Mouse (Mus musculus): Measurements from ENCODE around the gene Klk8. TPM values are rescaled to one million over a fixed set of nuclear protein-coding genes. Genes with fewer than 3 reads are reported as not detected.

Klk8 gene
- total RNA-seq, 2 experiments from 2014 or later: 1.1 to 1.3 TPM

DNA sequence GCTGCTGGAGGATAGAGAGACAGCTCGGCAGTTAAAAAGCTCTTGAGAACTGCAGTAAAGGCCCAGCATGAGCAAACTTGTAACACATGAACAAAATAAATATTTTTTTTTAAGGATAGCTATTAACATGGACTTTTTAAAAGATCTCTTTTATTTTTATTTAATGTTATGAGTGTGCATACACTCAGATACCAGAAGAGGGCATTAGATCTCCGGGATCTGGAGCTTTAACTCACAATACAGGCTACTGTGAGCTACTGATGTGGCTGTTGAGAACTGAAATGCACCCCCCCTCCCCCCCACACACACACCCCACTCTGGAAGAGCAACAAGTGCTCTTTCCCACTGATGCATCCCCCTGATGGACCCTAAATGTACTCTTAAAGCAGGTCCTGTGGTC, 8.1 kb upstream of the Klk8 start:
- no peak for DNase-seq (ENCODE audit: low spot score)

DNA sequence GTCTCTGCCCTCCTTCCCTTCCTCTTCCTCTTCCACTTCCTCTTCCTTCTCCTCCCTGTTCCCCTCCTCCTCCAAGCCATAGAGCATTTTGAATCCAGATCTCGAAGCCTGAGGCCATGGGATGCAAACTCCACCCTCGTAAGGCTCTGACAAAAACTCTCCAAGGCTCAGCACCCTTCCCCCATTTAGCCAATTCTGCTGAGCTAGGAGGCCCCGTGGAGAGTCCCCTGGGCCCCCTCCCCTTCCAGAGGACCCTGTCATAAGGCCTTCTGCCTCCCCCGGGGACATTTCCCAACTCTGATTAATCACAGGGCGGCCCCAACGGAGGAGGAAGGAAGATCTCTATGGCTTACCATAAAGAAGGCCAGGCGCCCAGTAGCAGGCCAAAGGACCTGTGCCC, 5.8 kb upstream of the Klk8 start, which contains the start of gene Klk9:
TSS of gene Klk9 (plus strand) at position 301 of the 400 bp plus-strand sequence.
- no peak for DNase-seq (ENCODE audit: low spot score)

DNA sequence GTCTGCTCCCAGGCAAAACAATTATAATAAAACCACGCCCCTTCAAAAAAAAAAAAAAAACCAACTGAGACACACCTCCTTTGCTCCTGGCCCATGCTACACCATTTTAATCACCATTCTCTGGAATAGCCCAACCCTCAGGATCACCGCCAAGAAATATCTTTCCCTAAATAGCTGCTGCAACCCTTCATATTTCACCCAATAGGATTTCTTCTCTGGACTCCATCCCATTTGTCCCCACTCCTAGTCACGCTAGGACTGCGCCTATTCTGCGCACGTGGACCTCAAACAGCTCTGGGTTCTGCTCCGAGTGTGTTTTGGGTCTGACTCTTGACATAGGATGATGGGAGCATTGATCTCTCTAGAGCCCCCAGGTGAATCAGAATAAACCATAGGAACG, 1.0 kb upstream of the Klk8 start:
- no peak for DNase-seq (ENCODE audit: low spot score)

DNA sequence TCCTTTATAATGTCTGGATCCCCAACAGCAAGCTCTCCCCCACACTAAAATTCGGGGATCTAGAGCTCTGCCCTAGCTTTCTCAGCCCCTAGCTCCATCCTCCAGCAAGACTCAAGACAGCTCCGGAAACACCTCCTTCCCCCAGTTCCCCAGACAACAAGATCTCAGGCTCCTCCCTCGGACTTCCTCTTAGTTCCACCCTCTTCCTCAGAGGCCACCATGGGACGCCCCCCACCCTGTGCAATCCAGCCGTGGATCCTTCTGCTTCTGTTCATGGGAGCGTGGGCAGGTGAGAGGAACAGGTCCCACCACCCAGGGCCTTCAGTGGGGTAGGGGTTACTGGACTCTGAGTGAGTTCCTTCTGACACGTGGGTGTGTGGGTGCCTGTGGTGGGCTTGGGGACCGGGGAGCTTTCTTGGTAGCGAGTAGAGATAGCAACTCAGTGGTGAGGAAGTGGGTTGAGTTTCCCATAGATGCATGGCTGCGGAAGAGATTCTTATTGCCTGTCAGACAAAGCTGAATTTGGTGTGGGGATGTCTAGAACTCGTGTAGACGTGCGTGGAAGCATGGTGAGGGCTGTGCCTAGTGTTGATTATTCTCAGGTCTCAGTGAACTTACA, 576 bp downstream of the Klk8 start:
- no peak for DNase-seq (ENCODE audit: low spot score)

DNA sequence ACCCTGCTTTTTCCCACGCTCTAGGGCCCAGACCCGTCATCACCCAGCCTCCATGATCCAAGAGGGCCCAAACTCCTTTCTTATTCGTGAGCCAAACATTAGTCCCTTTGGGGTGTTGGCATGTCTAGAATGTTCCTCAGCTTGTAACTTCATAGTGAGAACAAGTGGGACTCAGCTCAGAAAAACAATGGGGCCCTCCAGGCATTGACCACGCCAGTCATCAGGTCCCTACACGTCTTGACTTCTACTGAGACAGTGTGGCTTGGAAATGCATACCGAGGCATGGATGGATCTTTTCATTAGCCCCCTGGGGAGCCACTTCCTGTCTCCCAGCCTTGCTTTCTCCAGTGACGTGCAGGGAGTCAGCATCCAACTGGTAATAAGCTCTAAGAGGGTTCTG, 2.5 kb downstream of the Klk8 start:
- no peak for DNase-seq (ENCODE audit: low spot score)

DNA sequence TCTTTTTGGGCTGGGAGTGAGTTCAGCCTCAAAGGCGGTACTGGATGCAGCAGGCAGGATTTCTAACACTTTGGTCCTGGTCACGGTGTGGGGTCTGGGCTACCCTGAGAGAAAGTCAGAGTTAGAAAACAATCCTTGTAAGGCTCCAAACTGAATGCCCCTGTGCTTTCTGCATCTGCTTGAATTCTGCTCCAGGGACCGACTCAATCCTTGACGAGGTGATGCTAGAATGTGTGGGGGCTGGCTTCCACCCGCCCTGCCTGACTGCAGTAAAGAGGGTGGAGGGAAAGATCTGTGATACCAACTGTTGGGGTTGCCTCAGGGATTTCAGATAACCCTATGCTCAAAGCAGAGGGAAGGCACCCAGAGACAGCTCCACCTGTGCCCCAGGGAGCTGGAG, 13.6 kb downstream of the Klk8 start, which contains the start of gene Klk7:
TSS of gene Klk7 (plus strand) at position 301 of the 400 bp plus-strand sequence.
- no peak for DNase-seq (ENCODE audit: low spot score)

DNA sequence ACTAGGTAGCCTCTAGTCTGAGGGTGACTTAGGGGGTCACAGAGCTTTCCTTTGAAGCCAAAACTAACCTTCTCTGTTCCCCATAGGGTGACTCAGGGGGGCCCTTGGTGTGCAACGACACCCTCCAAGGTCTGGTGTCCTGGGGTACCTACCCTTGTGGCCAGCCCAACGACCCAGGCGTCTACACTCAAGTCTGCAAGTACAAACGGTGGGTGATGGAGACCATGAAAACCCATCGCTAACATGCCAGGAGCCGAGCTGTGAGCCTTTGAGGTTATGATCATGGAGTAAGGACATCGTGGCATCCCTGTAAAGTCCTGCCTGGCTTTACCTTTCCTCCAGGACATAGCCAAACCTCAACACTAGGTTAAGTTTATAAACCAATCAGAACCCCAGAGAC, 17.8 kb downstream of the Klk8 start:
- DNase-seq (ENCODE audit: low spot score): no peak

DNA sequence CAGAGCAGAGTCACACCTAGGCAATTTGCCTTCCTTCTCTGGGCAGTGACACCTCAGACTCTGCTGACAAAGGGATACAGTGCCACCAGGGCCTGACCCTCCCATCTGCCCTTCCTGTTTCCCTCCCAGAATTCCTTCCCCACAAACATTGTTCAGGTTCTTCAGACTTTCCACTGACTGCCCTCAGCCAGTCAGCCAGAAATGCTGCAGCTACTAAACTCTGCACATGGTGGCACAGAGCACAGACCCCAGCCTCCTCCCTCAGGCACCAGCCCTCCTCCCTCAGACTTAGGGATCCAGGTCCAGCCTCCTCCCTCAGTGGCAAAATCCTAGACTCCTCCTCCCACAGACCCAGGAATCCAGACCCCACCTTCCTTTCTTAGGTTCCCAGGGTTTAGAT, 19.4 kb downstream of the Klk8 start:
- DNase-seq (ENCODE audit: low spot score): no peak

DNA sequence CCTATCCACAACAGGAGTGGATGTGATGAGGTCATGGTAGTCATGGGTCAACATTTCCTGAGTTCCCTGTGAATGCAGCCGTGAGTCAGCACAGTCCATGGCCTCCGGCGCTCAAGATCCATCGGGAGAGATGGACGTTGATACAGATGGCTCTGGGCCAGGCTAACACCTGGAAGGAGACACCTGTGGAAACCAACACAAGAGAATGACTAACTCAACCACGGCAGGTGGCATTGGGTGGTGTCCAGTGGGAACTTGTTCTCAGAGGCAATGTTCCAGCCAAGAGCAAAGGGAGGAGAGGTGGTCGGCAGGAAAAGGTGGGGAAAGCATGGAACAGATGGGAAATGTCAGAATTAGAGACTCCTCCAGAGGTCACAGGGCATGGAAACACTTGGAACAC, 24.2 kb downstream of the Klk8 start:
- no peak for DNase-seq (ENCODE audit: low spot score)

DNA sequence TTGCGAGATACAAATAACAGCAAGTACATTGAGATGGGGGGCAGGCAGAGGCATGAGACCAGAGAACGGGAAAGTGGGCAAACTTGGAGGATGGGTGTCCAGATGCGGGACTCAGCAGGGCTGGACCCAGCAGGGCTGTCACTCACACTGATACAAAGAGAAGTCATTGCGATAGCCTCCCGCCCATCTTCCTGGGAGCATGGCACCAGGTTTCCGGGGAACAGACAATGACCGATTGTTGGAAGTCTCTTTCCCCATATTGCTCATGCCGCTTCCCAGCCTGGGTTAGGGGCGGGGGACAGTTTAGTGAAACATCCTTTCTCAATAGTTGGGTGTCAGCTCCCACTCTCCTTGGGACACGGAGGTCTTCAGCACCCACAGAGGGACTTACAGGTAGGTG, 26.8 kb downstream of the Klk8 start, which contains the start of gene Klk6:
TSS of gene Klk6 (plus strand) at position 301 of the 400 bp plus-strand sequence.
- no peak for DNase-seq (ENCODE audit: low spot score)

DNA sequence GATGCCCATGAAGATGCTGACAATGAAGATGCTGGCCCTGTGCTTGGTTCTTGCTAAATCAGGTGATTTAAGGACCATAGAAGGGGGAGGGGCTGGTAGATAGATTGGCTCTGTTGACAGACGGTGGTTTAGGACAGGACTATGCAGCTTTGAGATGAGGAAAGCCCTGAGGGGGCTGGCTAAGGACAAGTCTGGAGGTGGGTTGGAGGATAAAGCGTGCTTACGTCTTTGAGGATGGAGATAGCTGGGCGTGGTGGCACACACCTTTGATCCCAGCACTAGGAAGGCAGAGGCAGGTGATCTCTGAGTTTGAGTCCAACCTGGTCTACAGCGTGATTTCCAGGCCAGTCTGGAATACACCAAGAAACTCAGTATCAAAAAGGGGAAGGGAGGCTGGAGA, 28.7 kb downstream of the Klk8 start:
- no peak for DNase-seq (ENCODE audit: low spot score)

DNA sequence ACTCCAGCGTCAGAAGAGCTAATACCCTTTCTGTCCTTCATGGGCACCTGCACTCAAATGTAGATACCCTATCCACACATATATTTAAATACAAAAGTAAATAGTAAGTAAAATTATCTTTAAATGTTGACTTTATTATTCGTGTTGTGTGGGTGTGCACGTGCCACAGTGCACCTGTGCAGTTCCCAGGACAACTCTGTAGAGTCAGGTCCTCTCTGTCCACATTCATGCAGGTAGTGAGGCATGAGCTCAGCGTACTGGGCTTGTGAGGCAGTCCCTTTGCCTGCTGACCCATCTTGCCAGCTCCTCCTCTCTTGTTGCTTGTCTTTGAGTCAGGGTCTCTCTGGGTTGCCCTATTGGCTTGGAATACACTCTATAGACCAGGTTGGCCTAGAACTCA, 30.3 kb downstream of the Klk8 start:
- DNase-seq (ENCODE audit: low spot score): no peak

DNA sequence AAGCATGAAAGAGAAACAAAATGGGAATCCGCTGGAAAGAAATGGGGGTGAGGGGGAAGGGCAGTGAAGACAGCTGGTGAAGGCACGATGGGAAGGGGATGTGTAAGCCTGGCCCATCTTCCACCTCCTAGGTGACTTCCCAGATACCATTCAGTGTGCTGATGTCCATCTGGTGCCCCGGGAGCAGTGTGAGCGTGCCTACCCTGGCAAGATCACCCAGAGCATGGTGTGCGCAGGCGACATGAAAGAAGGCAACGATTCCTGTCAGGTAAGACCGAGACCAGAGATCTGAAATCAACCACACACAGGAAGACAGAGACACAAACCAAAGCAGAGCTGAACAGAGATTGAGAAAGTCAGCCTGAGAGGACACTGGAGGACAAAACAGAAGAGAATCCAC, 31.6 kb downstream of the Klk8 start:
- DNase-seq (ENCODE audit: low spot score): no peak

DNA sequence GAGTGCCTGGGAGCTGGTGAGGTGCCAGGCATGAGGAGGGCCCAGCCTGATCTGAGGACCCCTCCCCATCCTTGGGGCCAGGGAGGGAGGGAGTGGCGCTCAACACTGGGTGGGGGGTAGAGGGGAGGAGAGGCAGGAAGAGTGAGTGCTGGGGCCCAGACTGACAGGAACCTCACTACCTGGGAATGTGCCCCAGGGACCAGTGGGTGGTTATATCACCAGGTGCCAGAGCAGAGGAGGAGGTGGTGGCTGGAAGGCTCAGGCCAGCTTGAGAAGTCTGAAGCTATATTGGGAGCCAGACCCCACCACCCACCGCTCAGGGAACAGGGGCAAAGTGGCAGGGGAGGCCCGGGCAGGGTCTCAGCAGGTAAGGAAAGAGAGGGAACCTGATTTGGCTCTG, 44.3 kb downstream of the Klk8 start, which contains the start of gene Klk5:
TSS of gene Klk5 (plus strand) at position 271 of the 400 bp plus-strand sequence.
- no peak for DNase-seq (ENCODE audit: low spot score)

DNA sequence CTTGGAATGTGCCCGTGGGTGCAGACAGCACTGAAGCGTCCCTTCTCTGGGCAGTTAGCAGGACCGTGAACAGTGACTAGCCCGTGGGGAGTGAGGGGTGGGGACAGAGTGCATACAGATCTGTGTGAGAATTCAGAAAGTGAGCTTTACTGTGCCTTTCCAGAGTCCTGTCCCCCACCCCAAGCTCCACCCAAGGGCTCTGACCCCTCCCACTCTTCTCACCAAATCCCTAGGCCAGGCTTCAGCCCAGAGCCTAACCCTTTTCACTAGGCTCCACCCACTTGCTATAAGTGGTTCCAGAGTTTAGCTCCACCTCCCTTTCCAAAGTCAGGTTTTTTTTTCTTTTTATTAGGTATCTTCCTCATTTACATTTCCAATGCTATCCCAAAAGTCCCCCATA, 46.4 kb downstream of the Klk8 start:
- DNase-seq (ENCODE audit: low spot score): no peak

DNA sequence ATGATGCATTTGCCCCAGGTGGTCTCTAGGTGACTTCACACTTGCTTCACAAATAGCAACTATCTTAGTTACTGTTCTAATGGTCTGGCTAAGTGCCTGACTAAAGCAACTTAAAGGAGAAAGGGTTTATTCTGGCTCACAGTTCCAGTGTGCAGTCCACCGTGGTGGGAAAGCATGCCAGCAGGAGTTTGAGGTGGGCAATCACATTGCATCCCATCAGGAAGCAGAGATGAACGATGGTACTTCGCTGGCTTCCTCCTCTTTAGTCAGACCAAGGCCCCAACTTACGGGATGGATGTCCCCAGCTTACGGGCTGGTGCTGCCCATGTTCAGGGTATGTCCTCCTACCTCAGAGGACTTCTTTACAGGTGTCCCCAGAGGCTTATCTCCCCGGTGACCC, 54.2 kb downstream of the Klk8 start:
- DNase-seq (ENCODE audit: low spot score): no peak

Other genes starting within 250 kb of the Klk8 start
- under 1 TPM; 0.55 to 0.59 TPM for gene Zfp658, start 235.3 kb upstream of the Klk8 start, total RNA-seq (2021)
- gene Zfp719, start 218.0 kb upstream of the Klk8 start, total RNA-seq (2021): 1 to 10 TPM; 3.4 to 3.9 TPM
- not detected for gene Zfp819, start 190.4 kb upstream of the Klk8 start, total RNA-seq (2021)
- gene Ceacam18, start 162.9 kb upstream of the Klk8 start, total RNA-seq (2021): not detected
- gene Siglece, start 137.4 kb upstream of the Klk8 start, total RNA-seq (2021): under 1 TPM; 0.16 to 0.40 TPM
- gene Ctu1, start 125.6 kb upstream of the Klk8 start, total RNA-seq (2021): 1 to 10 TPM; 1.7 to 2.0 TPM
- not detected for gene Klk14, start 107.2 kb upstream of the Klk8 start, total RNA-seq (2021)
- gene Klk13, start 85.0 kb upstream of the Klk8 start, total RNA-seq (2021): under 1 TPM in 1 of 2 experiments, not detected in 1; 0.33 TPM
- gene Klk12, start 28.7 kb upstream of the Klk8 start, total RNA-seq (2021): not detected
- gene Klk11, start 23.0 kb upstream of the Klk8 start, total RNA-seq (2021): under 1 TPM in 1 of 2 experiments, not detected in 1; 0.53 TPM
- under 1 TPM; 0.39 to 0.47 TPM for gene Klk10, start 16.5 kb upstream of the Klk8 start, total RNA-seq (2021)
- gene Klk9, start 5.7 kb upstream of the Klk8 start, total RNA-seq (2021): not detected
- gene Klk7, start 13.7 kb downstream of the Klk8 start, total RNA-seq (2021): not detected
- gene Klk6, start 26.9 kb downstream of the Klk8 start, total RNA-seq (2021): not detected
- gene Klk5, start 44.4 kb downstream of the Klk8 start, total RNA-seq (2021): not detected
- gene Klk4, start 83.6 kb downstream of the Klk8 start, total RNA-seq (2021): not detected
- not detected for gene Klk15, start 136.2 kb downstream of the Klk8 start, total RNA-seq (2021)
- gene Klk1b8, start 153.1 kb downstream of the Klk8 start, total RNA-seq (2021): not detected
- gene Klk1b1, start 169.2 kb downstream of the Klk8 start, total RNA-seq (2021): not detected
- gene Klk1b9, start 178.5 kb downstream of the Klk8 start, total RNA-seq (2021): not detected
- not detected for gene Klk1b11, start 198.3 kb downstream of the Klk8 start, total RNA-seq (2021)
- gene Klk1b26, start 214.6 kb downstream of the Klk8 start, total RNA-seq (2021): 1 to 10 TPM in 1 of 2 experiments, under 1 TPM in 1; 0.21 to 1.1 TPM

Measured in gastrocnemius, adult 18-20 months (tissue).